Mouse (Mus musculus) olfactory bulb, adult 2 months (tissue): ENCODE measurements around the gene Ank3.

Experiments used
- CTCF ChIP-seq: fragments of 200-500 bp; IDR thresholded peaks from 2 replicates; pipeline ENCODE4 v1.5.1; 2012; ENCODE audit warnings: low read depth, mild to moderate bottlenecking, low read length, moderate library complexity; ENCODE audit not compliant: insufficient read depth
- POLR2A ChIP-seq: fragments of 200-500 bp; IDR thresholded peaks from 2 replicates; pipeline ENCODE4 v1.6.1; 2012; ENCODE audit warnings: mild to moderate bottlenecking, low read depth, low read length, moderate library complexity; ENCODE audit not compliant: insufficient read depth

DNA sequence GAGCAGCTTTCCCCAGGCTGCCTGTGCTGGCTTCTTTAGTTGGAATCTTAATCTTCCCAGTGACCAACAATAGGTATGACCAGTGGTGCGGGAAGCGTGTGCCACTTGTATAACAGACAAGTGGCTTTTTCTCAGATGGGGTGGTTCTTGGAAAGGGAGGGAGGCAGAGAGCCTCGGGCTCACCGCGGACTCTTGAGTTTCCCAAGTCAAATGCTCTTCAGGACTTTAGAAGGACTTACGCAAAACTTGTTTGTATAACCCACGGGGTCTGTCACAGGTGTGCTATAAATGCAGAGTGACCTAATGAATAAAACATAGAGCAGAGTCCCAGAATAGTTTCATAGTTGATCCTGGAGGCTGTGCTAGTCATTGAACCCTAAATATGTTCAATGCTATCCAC is 47.4 kb downstream of the Ank3 start:
- TF ChIP-seq CTCF (no peak), POLR2A (no peak)
